Mouse (Mus musculus) kidney, adult 2 months (tissue): Measurements from ENCODE around the gene Tfdp2. TPM values are rescaled to one million over a fixed set of nuclear protein-coding genes. Genes with fewer than 3 reads are reported as not detected.

Source experiments
- DNase-seq: peaks from one replicate; pipeline ENCODE4 v3.0.0; 2021
- H3K27ac ChIP-seq: fragments of 200-500 bp; 2 replicates; pipeline ENCODE4 v1.5.1; 2012; ENCODE audit warnings: low read depth, low read length, control low read depth, inconsistent platforms; ENCODE audit not compliant: insufficient read depth
- H3K27me3 ChIP-seq: fragments of 200-500 bp; replicated peaks from 2 replicates; pipeline ENCODE4 v1.6.1; 2012; ENCODE audit warnings: mild to moderate bottlenecking, moderate library complexity, low read length, inconsistent platforms; ENCODE audit not compliant: control insufficient read depth, insufficient read depth
- H3K36me3 ChIP-seq: fragments of 200-500 bp; 2 replicates; pipeline ENCODE4 v1.6.1; 2012; ENCODE audit warnings: mild to moderate bottlenecking, moderate library complexity, low read length, inconsistent platforms; ENCODE audit not compliant: control insufficient read depth, insufficient read depth
- H3K4me1 ChIP-seq: fragments of 200-500 bp; 2 replicates; pipeline ENCODE4 v1.6.1; 2011; ENCODE audit warnings: low read length; ENCODE audit not compliant: control insufficient read depth, insufficient read depth
- H3K4me3 ChIP-seq: fragments of 200-500 bp; 2 replicates; pipeline ENCODE4 v1.5.1; 2011; ENCODE audit warnings: mild to moderate bottlenecking, low read depth, low read length, control low read depth; ENCODE audit not compliant: insufficient read depth
- CTCF ChIP-seq: fragments of 200-500 bp; conservative IDR thresholded peaks from 2 replicates; pipeline ENCODE4 v1.5.1; 2011; ENCODE audit warnings: low read depth, mild to moderate bottlenecking, control low read depth, low read length, moderate library complexity, mixed read lengths; ENCODE audit not compliant: insufficient read depth, insufficient read length
- POLR2A ChIP-seq: fragments of 200-500 bp; IDR thresholded peaks from one replicate; pipeline ENCODE4 v1.6.1; 2011; ENCODE audit warnings: low read depth, low read length, control low read depth
- WGBS: fragments of 180-500 bp; shearing (Covaris S2); methylation state at CpG from one replicate; pipeline ENCODE4 v1.1.7; 2018; 5-methylcytosine and 5-hydroxymethylcytosine counted together
- polyA plus RNA-seq: library from polyadenylated mRNA; depleted of rRNA; stranded (reverse); fragments of >200 nt; gene quantifications from 2 replicates; pipeline ENCODE4 v1.2.3, GENCODE M21; 2012

Tfdp2 gene
- polyA plus RNA-seq, 1 experiment, result 14.7 TPM

GRCm38 (mm10) chr9:96312074-96312473 lies 116.0 kb downstream of the Tfdp2 start:
- Histone ChIP-seq H3K4me3 (no peak overlapping the region), H3K36me3 (no peaks in the 10 kb centered on the region; the same call in 1 of the 2 replicates), H3K4me1 (no peaks in the 10 kb centered on the region), H3K27ac (no peak overlapping the region), H3K27me3 (no peaks in the 10 kb centered on the region)
- TF ChIP-seq CTCF, result no peak
- no peak for TF ChIP-seq POLR2A
- 98% methylated on average over 3 of the region's 3 CpGs for WGBS
- DNase-seq, result no peak

- Histone ChIP-seq H3K4me1 (no peaks in the 10 kb centered on the region), H3K27me3 (no peaks in the 10 kb centered on the region), H3K36me3 (no peaks in the 10 kb centered on the region), H3K4me3 (no peak overlapping the region), H3K27ac (no peak overlapping the region)
- TF ChIP-seq CTCF, result no peak
- no peak for TF ChIP-seq POLR2A
- DNase-seq, result no peak
- 93% methylated on average over 5 of the region's 5 CpGs for WGBS
Measured at GRCm38 (mm10) chr9:96319333-96319732, 123.3 kb downstream of the Tfdp2 start.

GRCm38 (mm10) chr9:96320551-96320980 lies 124.5 kb downstream of the Tfdp2 start:
- WGBS, result 87% methylated on average over 6 of the region's 6 CpGs
- no peaks in the 10 kb centered on the region for H3K36me3 ChIP-seq
- H3K4me3 ChIP-seq, result no peak overlapping the region
- DNase-seq, result no peak
- H3K4me1 ChIP-seq, result no peaks in the 10 kb centered on the region
- H3K27ac ChIP-seq, result no peak overlapping the region
- TF ChIP-seq CTCF (no peak), POLR2A (no peak)
- H3K27me3 ChIP-seq, result no peaks in the 10 kb centered on the region

- no peaks in the 10 kb centered on the region for H3K4me1 ChIP-seq
- no peaks in the 10 kb centered on the region for H3K27me3 ChIP-seq
- no peak for TF ChIP-seq POLR2A
- no peak for TF ChIP-seq CTCF
- no peak overlapping the region for H3K4me3 ChIP-seq
- H3K27ac ChIP-seq, result no peak overlapping the region
- 94% methylated on average over 15 of the region's 15 CpGs for WGBS
- H3K36me3 ChIP-seq, result no peaks in the 10 kb centered on the region
- DNase-seq, result no peak
Measured at GRCm38 (mm10) chr9:96322411-96323152, 126.5 kb downstream of the Tfdp2 start.

- no peak overlapping the region for H3K27ac ChIP-seq
- H3K36me3 ChIP-seq, result no peaks in the 10 kb centered on the region
- H3K4me3 ChIP-seq, result no peak overlapping the region
- TF ChIP-seq POLR2A, result no peak
- no peak for TF ChIP-seq CTCF
- no peaks in the 10 kb centered on the region for H3K4me1 ChIP-seq
- peak; percentile 74 for DNase-seq
- WGBS, result 30% methylated on average over 4 of the region's 4 CpGs
- H3K27me3 ChIP-seq, result no peaks in the 10 kb centered on the region
Measured at GRCm38 (mm10) chr9:96324502-96324901, 128.4 kb downstream of the Tfdp2 start.

GRCm38 (mm10) chr9:96326496-96326923 lies 130.4 kb downstream of the Tfdp2 start:
- 20% methylated on average over 6 of the region's 6 CpGs for WGBS
- Histone ChIP-seq H3K36me3 (no peaks in the 10 kb centered on the region), H3K4me1 (no peaks in the 10 kb centered on the region), H3K4me3 (no peak overlapping the region), H3K27ac (no peak overlapping the region), H3K27me3 (no peaks in the 10 kb centered on the region)
- peak; percentile 46 for DNase-seq
- TF ChIP-seq CTCF, result no peak
- no peak for TF ChIP-seq POLR2A

- Histone ChIP-seq H3K36me3 (no peaks in the 10 kb centered on the region; the same call in 1 of the 2 replicates), H3K27ac (no peak overlapping the region), H3K4me1 (no peaks in the 10 kb centered on the region), H3K4me3 (no peak overlapping the region), H3K27me3 (no peaks in the 10 kb centered on the region)
- DNase-seq, result peak; percentile 18
- TF ChIP-seq CTCF (no peak), POLR2A (no peak)
- WGBS, result 68% methylated on average over 4 of the region's 4 CpGs
Measured at GRCm38 (mm10) chr9:96328226-96328625, 132.2 kb downstream of the Tfdp2 start.

- WGBS, result 85% methylated on average over 5 of the region's 5 CpGs
- no peak overlapping the region for H3K27ac ChIP-seq
- no peak overlapping the region for H3K4me3 ChIP-seq
- no peaks in the 10 kb centered on the region for H3K27me3 ChIP-seq
- TF ChIP-seq CTCF (no peak), POLR2A (no peak)
- H3K36me3 ChIP-seq, result peaks cover 4% of the 10 kb centered on the region; the same call in 1 of the 2 replicates
- DNase-seq, result no peak
- no peaks in the 10 kb centered on the region for H3K4me1 ChIP-seq
Measured at GRCm38 (mm10) chr9:96331146-96331545, 135.1 kb downstream of the Tfdp2 start.
